Mouse (Mus musculus) midbrain, embryonic 14.5 days (tissue): ENCODE measurements at regions not wholly inside any gene's neighbourhood (a gene's known extent, or its start where the extent isn't known, plus 50 kb on each side); places are given as distances from the start of the nearest gene placed in this dataset.
A peak's percentile ranks its signal among the peaks of the same experiment; 100 is the strongest.

Experiments
- ATAC-seq: fragments of 200-750 bp; cut with Nextera tagmentation; 2 replicates; pipeline ENCODE4 v1.8.0; 2017; ENCODE audit warnings: moderate number of reproducible peaks, moderate library complexity; ENCODE audit not compliant: low FRiP score, low TSS enrichment
- DNase-seq: peaks from one replicate; pipeline ENCODE4 v3.0.0-alpha.2; 2015
- H3K27ac ChIP-seq: fragments of 300-500 bp; sonication (generic); replicated peaks from 2 replicates; pipeline ENCODE4 v1.5.1; 2014; ENCODE audit warnings: mild to moderate bottlenecking, low read depth, low read length, moderate library complexity
- H3K27me3 ChIP-seq: fragments of 300-500 bp; sonication (generic); 2 replicates; pipeline ENCODE4 v1.6.1; 2014; ENCODE audit warnings: low read length, control low read depth, mixed read lengths; ENCODE audit not compliant: control insufficient read depth, insufficient read depth
- H3K36me3 ChIP-seq: fragments of 300-500 bp; sonication (generic); 2 replicates; pipeline ENCODE4 v1.6.1; 2014; ENCODE audit warnings: low read length, control low read depth; ENCODE audit not compliant: control insufficient read depth, insufficient read depth
- H3K4me1 ChIP-seq: fragments of 300-500 bp; sonication (generic); 2 replicates; pipeline ENCODE4 v1.6.1; 2014; ENCODE audit warnings: mild to moderate bottlenecking, antibody characterized with exemption, low read length, control low read depth; ENCODE audit not compliant: control insufficient read depth, insufficient read depth
- H3K4me2 ChIP-seq: fragments of 300-500 bp; sonication (generic); 2 replicates; pipeline ENCODE4 v1.6.1; 2014; ENCODE audit warnings: mild to moderate bottlenecking, low read length, moderate library complexity
- H3K4me3 ChIP-seq: fragments of 300-500 bp; sonication (generic); replicated peaks from 2 replicates; pipeline ENCODE4 v1.5.1; 2014; ENCODE audit warnings: low read depth, low read length
- H3K9ac ChIP-seq: fragments of 300-500 bp; sonication (generic); replicated peaks from 2 replicates; pipeline ENCODE4 v1.6.1; 2014; ENCODE audit warnings: mild to moderate bottlenecking, low read length, moderate library complexity
- H3K9me3 ChIP-seq: fragments of 300-500 bp; sonication (generic); 2 replicates; pipeline ENCODE4 v1.6.1; 2016; ENCODE audit warnings: low read length, control low read depth, mixed read lengths; ENCODE audit not compliant: control insufficient read depth
- WGBS: fragments of 180-500 bp; shearing (Covaris S2); extraction: QIAGEN DNeasy Blood & Tissue Kit; methylation state at CpG from one replicate; pipeline ENCODE4 v1.1.7; 2014; 5-methylcytosine and 5-hydroxymethylcytosine counted together

GRCm38 (mm10) chr1:103057006-103057405 is 1711.3 kb upstream of the Cdh20 start:
- Histone ChIP-seq H3K9me3 (no peaks in the 10 kb centered on the region), H3K4me3 (no peak overlapping the region), H3K36me3 (no peaks in the 10 kb centered on the region), H3K27me3 (no peaks in the 10 kb centered on the region), H3K27ac (no peak overlapping the region), H3K9ac (no peak overlapping the region), H3K4me2 (no peak overlapping the region), H3K4me1 (no peaks in the 10 kb centered on the region)
- no peak for ATAC-seq
- DNase-seq = no peak
- WGBS = 54% methylated on average over 2 of the region's 2 CpGs

DNA sequence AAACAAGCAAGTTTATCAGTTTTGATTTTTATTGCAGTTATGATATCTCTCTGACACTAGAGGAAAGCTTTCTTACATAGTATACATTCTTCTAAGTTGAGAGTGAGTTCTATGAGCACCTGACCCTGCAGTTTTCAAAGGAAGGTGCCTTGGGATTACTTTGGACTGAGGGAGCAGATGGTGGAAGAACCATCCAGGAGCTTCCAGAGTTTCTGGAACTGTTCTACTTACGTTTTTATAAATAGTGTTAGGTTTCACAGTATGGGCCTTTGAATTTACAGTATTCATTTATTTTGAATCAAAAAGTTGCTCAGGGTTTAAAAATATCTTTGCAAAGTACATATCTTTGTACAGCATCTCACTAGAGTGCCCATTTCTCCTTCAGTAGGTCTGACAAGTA is 1697.3 kb upstream of the Cdh20 start:
- no peaks in the 10 kb centered on the region for H3K36me3 ChIP-seq
- H3K4me2 ChIP-seq = no peak overlapping the region
- no peak overlapping the region for H3K4me3 ChIP-seq
- DNase-seq (no peak), ATAC-seq (no peak)
- H3K9me3 ChIP-seq = no peaks in the 10 kb centered on the region
- H3K9ac ChIP-seq = no peak overlapping the region
- 89% methylated on average over 1 of the region's 1 CpGs for WGBS
- no peak overlapping the region for H3K27ac ChIP-seq
- no peaks in the 10 kb centered on the region for H3K27me3 ChIP-seq
- no peaks in the 10 kb centered on the region for H3K4me1 ChIP-seq

DNA sequence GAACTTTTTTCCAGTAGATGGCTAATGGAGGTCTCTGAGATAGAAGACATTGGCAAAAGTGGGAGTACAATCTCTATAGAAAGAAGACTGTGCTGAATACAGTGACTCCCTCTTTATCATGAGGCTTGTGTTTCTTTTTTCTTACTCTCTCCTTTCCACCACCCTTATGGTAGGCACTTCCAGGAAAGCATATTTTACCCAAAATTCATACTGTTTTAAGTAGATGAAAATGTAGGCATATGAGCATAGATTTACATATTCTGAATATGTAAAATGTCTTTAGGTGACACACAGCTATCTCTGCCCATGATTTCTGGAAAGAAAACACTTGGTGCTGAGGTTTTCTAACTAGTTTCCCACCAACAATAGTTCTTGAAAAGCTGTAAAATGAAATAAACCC is 1691.7 kb upstream of the Cdh20 start:
- Histone ChIP-seq H3K27me3 (no peaks in the 10 kb centered on the region), H3K36me3 (no peaks in the 10 kb centered on the region), H3K9ac (no peak overlapping the region), H3K4me3 (no peak overlapping the region), H3K27ac (no peak overlapping the region), H3K4me1 (no peaks in the 10 kb centered on the region), H3K4me2 (no peak overlapping the region), H3K9me3 (no peaks in the 10 kb centered on the region)
- DNase-seq = no peak
- no peak for ATAC-seq

DNA sequence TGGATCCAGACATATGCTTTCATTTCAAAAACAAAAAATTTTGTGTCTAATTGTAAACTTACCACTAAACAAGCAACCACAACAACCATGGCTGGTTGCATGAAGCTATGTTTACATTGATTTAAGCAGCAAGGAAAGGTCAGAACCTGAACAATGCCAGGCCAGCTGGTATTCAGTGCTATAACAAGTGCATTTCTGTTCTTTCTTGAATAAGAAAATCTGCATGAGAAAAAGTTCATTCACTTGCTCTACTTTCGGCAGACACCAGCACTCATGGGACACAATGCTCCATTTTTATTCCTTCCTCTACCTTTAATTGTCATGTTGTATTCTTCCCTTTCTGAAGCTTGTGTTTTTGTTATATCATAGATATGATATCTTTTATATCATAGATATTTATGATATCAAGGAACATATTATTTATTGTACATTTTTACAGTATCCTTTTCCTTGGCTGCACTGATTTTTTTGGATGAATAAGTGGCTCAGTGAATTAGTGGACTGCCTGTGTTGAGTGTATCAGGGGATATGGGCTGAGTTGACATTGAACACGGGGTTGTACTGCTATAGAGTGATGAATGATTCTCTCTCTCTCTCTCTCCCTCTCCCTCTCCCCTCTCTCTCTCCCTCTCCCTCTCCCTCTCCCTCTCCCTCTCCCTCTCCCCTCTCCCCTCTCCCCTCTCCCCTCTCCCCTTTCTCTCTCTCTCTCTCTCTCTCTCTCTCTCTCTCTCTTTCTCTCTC is 1674.3 kb upstream of the Cdh20 start:
- Histone ChIP-seq H3K9ac (no peak overlapping the region), H3K9me3 (no peaks in the 10 kb centered on the region), H3K4me3 (no peak overlapping the region), H3K36me3 (no peaks in the 10 kb centered on the region), H3K27me3 (no peaks in the 10 kb centered on the region), H3K27ac (no peak overlapping the region), H3K4me1 (no peaks in the 10 kb centered on the region; the same call in 1 of the 2 replicates), H3K4me2 (no peak overlapping the region)
- ATAC-seq = no peak
- WGBS = 24% methylated on average over 2 of the region's 2 CpGs
- DNase-seq = peak; percentile 8
